Mouse (Mus musculus) brain, embryonic 14.5 days (tissue): ENCODE data around the gene Tmem150a.

ENCODE experiments used
- CTCF ChIP-seq: fragments of 200-500 bp; IDR thresholded peaks from 2 replicates; pipeline ENCODE4 v1.5.1; 2012; ENCODE audit warnings: inconsistent platforms, mild to moderate bottlenecking, moderate library complexity, borderline replicate concordance; ENCODE audit not compliant: insufficient read depth, insufficient read length; ENCODE audit errors: extremely low read depth
- POLR2A ChIP-seq: fragments of 200-500 bp; IDR thresholded peaks from 2 replicates; pipeline ENCODE4 v1.6.1; 2012; ENCODE audit warnings: mild to moderate bottlenecking, inconsistent platforms, borderline replicate concordance; ENCODE audit not compliant: poor library complexity, insufficient read depth, insufficient read length, severe bottlenecking; ENCODE audit errors: extremely low read depth

- no peak for TF ChIP-seq CTCF
- TF ChIP-seq POLR2A = no peak
These were observed 33.6 kb downstream of the Tmem150a start for GRCm38 (mm10) chr6:72388791-72389329.
